In genomic region chr12:76080876-76081556, GRCm38 (mm10) we compare ENCODE assay signal across 8 mouse cellular contexts.
DNase-seq lines count a peak whose midpoint lies in the region; ATAC-seq lines count a peak whose summit lies in the region.

No protein-coding gene starts in this region.

- H3K27ac ChIP-seq in heart, embryonic 13.5 days (replicated peaks) = 0 out of 2 replicates have a peak overlapping the region, but pooled peaks have one; percentile 3
- peak overlapping the region; percentile 75; the same call in 1 of the 2 replicates for H3K27ac ChIP-seq in hindbrain, embryonic 10.5 days
- peak overlapping the region; percentile 87 for H3K27ac ChIP-seq in midbrain, embryonic 13.5 days

- WGBS in heart, embryonic 13.5 days = 41% methylated on average over 14 of the region's 14 CpGs
- 44% methylated on average over 14 of the region's 14 CpGs for WGBS in hindbrain, embryonic 10.5 days
- WGBS in midbrain, embryonic 13.5 days = 49% methylated on average over 14 of the region's 14 CpGs

- H3K27me3 ChIP-seq in heart, embryonic 13.5 days (replicated peaks) = no peaks in the 10 kb centered on the region
- no peaks in the 10 kb centered on the region for H3K27me3 ChIP-seq in hindbrain, embryonic 10.5 days (ENCODE audit: insufficient read depth, poor library complexity, severe bottlenecking)
- H3K27me3 ChIP-seq in midbrain, embryonic 13.5 days = no peaks in the 10 kb centered on the region

- H3K4me1 ChIP-seq in heart, embryonic 13.5 days = peaks cover 34% of the 10 kb centered on the region
- H3K4me1 ChIP-seq in hindbrain, embryonic 10.5 days (replicated peaks) = peaks cover 22% of the 10 kb centered on the region
- H3K4me1 ChIP-seq in midbrain, embryonic 13.5 days (replicated peaks) = peaks cover 24% of the 10 kb centered on the region

- peak overlapping the region; percentile 66 for H3K9ac ChIP-seq in heart, embryonic 13.5 days
- H3K9ac ChIP-seq in midbrain, embryonic 13.5 days (replicated peaks) = peak overlapping the region; percentile 72

- DNase-seq in heart, postnatal 25 days (ENCODE audit: low spot score) = no peak
- peak; percentile 32 to 44 for DNase-seq in cerebellum, postnatal 14 days
- DNase-seq in hindbrain, embryonic 10.5 days (ENCODE audit: low spot score) = no peak
- DNase-seq in right cerebral cortex, postnatal 4 days = no peak

- no peaks in the 10 kb centered on the region for H3K9me3 ChIP-seq in heart, embryonic 13.5 days
- H3K9me3 ChIP-seq in hindbrain, embryonic 10.5 days = no peaks in the 10 kb centered on the region
- H3K9me3 ChIP-seq in midbrain, embryonic 13.5 days = no peaks in the 10 kb centered on the region

- peak overlapping the region; percentile 78 for H3K4me2 ChIP-seq in heart, embryonic 13.5 days
- peak overlapping the region; percentile 57 for H3K4me2 ChIP-seq in midbrain, embryonic 13.5 days (replicated peaks)

- H3K4me3 ChIP-seq in heart, embryonic 13.5 days = peak overlapping the region; percentile 48
- H3K4me3 ChIP-seq in hindbrain, embryonic 10.5 days = peak overlapping the region; percentile 41
- H3K4me3 ChIP-seq in midbrain, embryonic 13.5 days (replicated peaks) = peak overlapping the region; percentile 41

- no peak for ATAC-seq in heart, embryonic 13.5 days (ENCODE audit: extremely low read depth, insufficient number of reproducible peaks, low FRiP score, low TSS enrichment)
- ATAC-seq in midbrain, embryonic 13.5 days = peak; percentile 48
- ATAC-seq in CD4-positive, CD25-positive, alpha-beta regulatory T cell, adult 4 months = no peak
- ATAC-seq in megakaryocyte progenitor cell, adult 5-6 weeks (replicated peaks; ENCODE audit: poor library complexity) = no peak

- intact Hi-C loops in heart, postnatal 25 days (cut with DNase I) = no loop called here

- H3K36me3 ChIP-seq in heart, embryonic 13.5 days = peaks cover 35% of the 10 kb centered on the region
- H3K36me3 ChIP-seq in hindbrain, embryonic 10.5 days = peaks cover 69% of the 10 kb centered on the region
- H3K36me3 ChIP-seq in midbrain, embryonic 13.5 days = peaks cover 29% of the 10 kb centered on the region

Comparison
In these comparisons a context has a peak if more than half of its experiments do, and no peak if none do; other contexts are left out.
1. H3K27ac ChIP-seq: peak in every context shown above with its lines; median percentile 87 in midbrain, embryonic 13.5 days; 75 in hindbrain, embryonic 10.5 days; 3 in heart, embryonic 13.5 days.
2. DNase-seq: peak in cerebellum, postnatal 14 days (2 of 2); none in heart, postnatal 25 days (single experiment), hindbrain, embryonic 10.5 days (single experiment) and right cerebral cortex, postnatal 4 days (single experiment).
3. Peak in every context shown above with its lines, with median percentiles within 50 percentile points of each other: H3K4me3 ChIP-seq.